Mouse (Mus musculus) mature B cell (primary cell): Measurements from ENCODE around the gene Slc35f1.

ENCODE experiments used
- in situ Hi-C: fragments of 300-500 bp; cut with MboI; formaldehyde crosslinking; loops from 2 replicates; pipeline ENCODE4 v1.14.3; 2019

The Slc35f1 gene

DNA sequence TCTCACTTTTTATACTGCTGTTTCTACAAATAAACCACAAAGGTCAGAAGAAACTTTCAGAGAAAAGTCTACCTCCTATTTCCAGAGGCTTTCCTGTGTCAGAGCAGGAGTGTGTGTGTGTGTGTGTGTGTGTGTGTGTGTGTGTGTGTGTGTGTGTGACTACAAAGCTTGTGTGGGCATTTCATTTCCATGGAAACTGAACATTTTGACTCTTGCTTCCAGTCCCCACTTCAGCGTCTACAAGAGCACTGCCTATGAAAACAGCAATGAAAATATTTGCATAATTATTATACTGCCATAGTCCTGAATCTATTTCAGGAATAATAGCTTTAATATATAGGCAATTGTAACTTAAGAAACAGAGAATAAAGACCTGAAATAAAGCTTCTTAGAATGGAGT, 241.8 kb downstream of the Slc35f1 start:
- in situ Hi-C loops, result no loop called here

DNA sequence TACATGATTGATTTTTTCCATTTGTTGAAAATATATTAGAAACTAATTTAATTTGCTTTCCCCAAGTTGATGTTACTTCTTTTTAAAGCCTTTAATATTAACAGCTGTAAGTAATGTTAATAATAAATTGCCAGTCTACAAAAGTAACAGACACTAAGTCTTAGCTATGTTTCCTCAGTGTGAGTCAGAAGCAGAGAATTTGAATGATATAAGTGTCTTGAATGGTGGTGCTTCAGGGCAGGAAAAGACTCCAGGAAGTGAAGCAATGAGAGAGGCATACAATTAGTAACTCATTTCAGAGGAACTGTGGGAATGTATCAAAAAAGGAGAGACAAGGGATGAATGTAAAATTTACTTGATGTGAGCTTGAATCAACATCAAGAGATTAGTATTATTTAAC, 244.3 kb downstream of the Slc35f1 start:
- in situ Hi-C loops, result no loop called here

- in situ Hi-C loops, result no loop called here
These were observed 249.9 kb downstream of the Slc35f1 start for GRCm38 (mm10) chr10:52940111-52940830.

GRCm38 (mm10) chr10:52940831-52941216, 250.5 kb downstream of the Slc35f1 start:
- in situ Hi-C loops, result no loop called here

DNA sequence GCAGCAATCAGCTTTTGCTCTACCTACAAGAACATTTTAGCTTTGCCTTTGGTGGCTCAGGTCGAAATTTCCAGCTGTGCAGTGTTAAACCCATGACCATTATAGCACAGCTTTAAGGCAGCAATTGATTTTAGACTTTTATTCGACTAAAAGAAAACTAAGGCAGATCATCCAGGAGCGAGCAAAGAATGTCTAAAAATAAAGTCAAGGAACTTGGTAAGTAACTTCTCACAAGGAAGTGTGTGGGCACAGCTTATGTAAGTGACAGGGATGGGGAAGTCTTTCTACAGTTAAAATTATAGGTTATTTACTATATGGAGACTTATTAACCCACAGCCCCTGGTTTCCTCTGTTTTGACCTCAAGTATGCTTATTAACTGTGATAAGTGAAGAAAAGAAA, 262.2 kb downstream of the Slc35f1 start:
- in situ Hi-C loops, result no loop called here

- in situ Hi-C loops, result no loop called here
These were observed 266.4 kb downstream of the Slc35f1 start for GRCm38 (mm10) chr10:52956728-52957127.

GRCm38 (mm10) chr10:52979251-52979650, 288.9 kb downstream of the Slc35f1 start:
- in situ Hi-C loops, result no loop called here

- in situ Hi-C loops, result no loop called here
These were observed 292.5 kb downstream of the Slc35f1 start for GRCm38 (mm10) chr10:52982836-52983235.

GRCm38 (mm10) chr10:52992246-52992645, 301.9 kb downstream of the Slc35f1 start:
- in situ Hi-C loops, result no loop called here

GRCm38 (mm10) chr10:52996886-52997285, 306.6 kb downstream of the Slc35f1 start:
- in situ Hi-C loops, result no loop called here

GRCm38 (mm10) chr10:53001136-53001535, 310.8 kb downstream of the Slc35f1 start:
- in situ Hi-C loops, result no loop called here

- in situ Hi-C loops, result no loop called here
These were observed 316.2 kb downstream of the Slc35f1 start for GRCm38 (mm10) chr10:53006229-53007190.

- in situ Hi-C loops, result no loop called here
These were observed 323.5 kb downstream of the Slc35f1 start for GRCm38 (mm10) chr10:53013878-53014277.

- in situ Hi-C loops, result no loop called here
These were observed 338.1 kb downstream of the Slc35f1 start for GRCm38 (mm10) chr10:53028454-53028853.

GRCm38 (mm10) chr10:53035202-53035601, 344.9 kb downstream of the Slc35f1 start:
- in situ Hi-C loops, result no loop called here

DNA sequence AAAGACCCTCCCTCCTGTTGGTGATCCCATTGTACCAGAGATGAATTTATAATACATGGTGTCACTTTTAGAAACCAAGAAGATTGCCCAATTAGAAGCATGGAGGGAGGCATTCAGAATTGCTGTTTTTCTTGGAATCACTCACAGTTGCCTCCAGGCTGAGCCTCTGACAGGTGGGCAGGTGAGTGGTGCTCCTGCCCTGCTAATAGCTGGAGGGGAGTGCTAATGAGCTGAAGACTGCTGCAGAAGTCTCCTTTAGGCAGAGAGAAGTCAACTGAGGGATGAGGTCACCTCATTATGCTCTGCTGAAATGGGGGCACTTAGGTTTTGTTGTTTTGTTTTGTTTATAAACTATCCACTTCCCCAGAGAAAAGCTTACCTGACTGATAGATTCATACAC, 355.6 kb downstream of the Slc35f1 start:
- in situ Hi-C loops, result no loop called here

GRCm38 (mm10) chr10:53052521-53052920, 362.2 kb downstream of the Slc35f1 start:
- in situ Hi-C loops, result no loop called here

GRCm38 (mm10) chr10:53060745-53061144, 370.4 kb downstream of the Slc35f1 start:
- in situ Hi-C loops, result no loop called here

DNA sequence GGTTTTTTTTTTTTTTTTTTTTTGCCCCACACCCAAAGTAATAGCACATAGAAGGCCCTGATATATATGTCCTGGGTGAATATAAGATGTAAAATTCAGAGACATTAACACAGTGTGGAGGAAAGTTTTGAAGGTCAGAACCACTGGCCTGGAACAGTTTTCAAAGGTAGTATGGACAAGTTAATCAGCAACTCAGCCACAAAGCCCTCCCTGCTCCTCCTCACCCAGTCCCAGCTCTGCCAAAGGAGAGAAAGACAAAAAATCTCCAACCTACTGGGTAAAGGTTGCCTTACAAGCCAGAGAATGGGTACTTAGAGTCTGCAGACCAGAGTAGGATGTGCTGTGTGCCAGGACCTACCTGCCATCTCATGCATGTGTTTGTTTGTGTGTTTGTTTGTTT, 372.4 kb downstream of the Slc35f1 start:
- in situ Hi-C loops, result no loop called here

DNA sequence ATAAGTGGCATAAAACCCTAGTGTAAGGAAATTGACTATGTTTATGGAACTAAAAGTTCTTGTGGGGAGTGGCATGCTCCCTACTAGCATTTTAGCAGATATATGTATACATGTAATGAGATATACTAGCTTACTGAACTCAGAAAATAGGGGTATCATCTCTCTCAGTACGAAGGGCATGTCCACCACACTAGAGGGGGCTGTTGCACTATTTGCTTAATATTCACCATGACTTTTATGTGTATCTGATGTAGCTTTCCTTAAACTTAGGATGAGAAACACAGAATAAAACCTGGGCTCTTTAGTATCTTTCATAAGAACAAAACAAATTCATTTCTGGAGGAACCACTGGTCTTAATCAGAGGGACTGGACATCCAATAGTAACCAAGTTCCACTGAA, 397.5 kb downstream of the Slc35f1 start:
- in situ Hi-C loops, result no loop called here

- in situ Hi-C loops, result no loop called here
These were observed 401.2 kb downstream of the Slc35f1 start for GRCm38 (mm10) chr10:53091525-53091924.

- in situ Hi-C loops, result no loop called here
These were observed 406.1 kb downstream of the Slc35f1 start for GRCm38 (mm10) chr10:53096446-53096845.

- in situ Hi-C loops, result no loop called here
These were observed 410.5 kb downstream of the Slc35f1 start for GRCm38 (mm10) chr10:53100881-53101280.
